Mouse (Mus musculus) neutrophil, adult 5-6 weeks (primary cell): ENCODE results near the gene 1700001L19Rik. TPM values are rescaled to one million over a fixed set of nuclear protein-coding genes. Genes with fewer than 3 reads are reported as not detected.

ENCODE experiments used
- ATAC-seq: fragments of 151-379, 151-347 bp; 2 replicates; pipeline ENCODE4 v1.8.0; 2017; ENCODE audit warnings: mild to moderate bottlenecking, moderate TSS enrichment; ENCODE audit not compliant: insufficient number of reproducible peaks, poor library complexity, low FRiP score, severe bottlenecking; ENCODE audit errors: extremely low read depth
- total RNA-seq: library from RNA; stranded (forward); fragments of 200-1000 nt; gene quantifications from 2 replicates; pipeline ENCODE4 v1.2.3, GENCODE M21; 2017

The 1700001L19Rik gene
- total RNA-seq, 1 experiment from 2014 or later = not detected

DNA sequence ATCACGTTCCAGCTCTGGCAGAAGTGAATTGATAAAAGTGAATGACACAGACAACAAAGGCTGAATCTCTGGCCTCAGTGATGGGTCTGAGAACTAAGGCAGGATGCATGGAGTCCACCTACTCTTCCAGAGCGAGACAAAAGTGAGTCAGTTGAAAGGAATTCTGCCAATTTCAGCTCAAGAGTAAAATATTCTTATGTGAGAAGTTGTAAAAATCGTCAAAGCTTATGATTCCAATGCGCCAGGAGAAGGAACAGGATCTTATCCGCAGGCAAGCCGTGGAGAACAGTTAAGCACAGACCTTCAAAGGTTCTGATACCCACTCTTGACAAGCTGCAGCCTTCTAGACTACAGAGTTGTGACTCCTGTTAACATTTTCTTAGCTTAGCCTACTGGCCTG lies 5.9 kb downstream of the 1700001L19Rik start:
- ATAC-seq = no peak

- ATAC-seq = no peak
Measured at GRCm38 (mm10) chr13:68605689-68606126, 8.5 kb downstream of the 1700001L19Rik start.

GRCm38 (mm10) chr13:68607652-68608405 lies 10.6 kb downstream of the 1700001L19Rik start:
- no peak for ATAC-seq

GRCm38 (mm10) chr13:68622792-68623191 lies 25.6 kb downstream of the 1700001L19Rik start:
- no peak for ATAC-seq

- no peak for ATAC-seq
Measured at GRCm38 (mm10) chr13:68627041-68627440, 29.8 kb downstream of the 1700001L19Rik start.

GRCm38 (mm10) chr13:68642786-68643185 lies 45.6 kb downstream of the 1700001L19Rik start:
- no peak for ATAC-seq

Other genes with a start within 250 kb of the 1700001L19Rik start
- 9.6 and 10.1 TPM in 2 replicates for gene Mtrr, start 15.3 kb upstream of the 1700001L19Rik start, total RNA-seq
- 4.8 and 8.3 TPM in 2 replicates for gene Fastkd3, start 15.2 kb upstream of the 1700001L19Rik start, total RNA-seq